Comparison of ENCODE assay signal across 20 mouse cellular contexts in genomic region chr15:82203090-82203489, GRCm38 (mm10). TPM values are rescaled to one million over a fixed set of nuclear protein-coding genes. Genes with fewer than 3 reads are reported as not detected.
DNase-seq lines count a peak whose midpoint lies in the region; TF ChIP-seq lines count a peak whose summit lies in the region.
"Had no signal": no experiment of that assay in that cellular context is flagged by ENCODE, and none has a peak within 500 bp of the region (broad histone marks: within the 10 kb centered on the region; RNA-seq: fewer than 3 reads in every experiment).

No protein-coding gene starts in this region.

- H3K9me3 ChIP-seq in CH12.LX (replicated peaks; ENCODE audit: low read length): peaks cover 9% of the 10 kb centered on the region
- H3K9me3 ChIP-seq: embryonic facial prominence, embryonic 12.5 days; forebrain, embryonic 15.5 days; heart, embryonic 10.5 days; hindbrain, embryonic 12.5 days; intestine, embryonic 15.5 days had no signal

- H3K4me3 ChIP-seq in cerebellum, adult 2 months (replicated peaks; ENCODE audit: insufficient read depth, low read depth, low read length): no peak overlapping the region
- H3K4me3 ChIP-seq in CH12.LX (replicated peaks in 1 of 3; ENCODE audit: low read depth in 2 of 3, low read length in 2 of 3, poor library complexity in 1 of 3): no peak overlapping the region
- H3K4me3 ChIP-seq in olfactory bulb, adult 2 months (ENCODE audit: insufficient read depth, low read depth, low read length): no peak overlapping the region
- H3K4me3 ChIP-seq: embryonic facial prominence, embryonic 12.5 days; forebrain, embryonic 15.5 days; heart, embryonic 10.5 days; hindbrain, embryonic 12.5 days; intestine, embryonic 15.5 days had no signal

- peaks cover 72% of the 10 kb centered on the region for H3K4me1 ChIP-seq in cerebellum, adult 2 months (ENCODE audit: control insufficient read depth, insufficient read depth, low read length)
- H3K4me1 ChIP-seq in CH12.LX (ENCODE audit: control insufficient read depth in 1 of 2, insufficient read depth in 2 of 2): peaks cover 6 to 38% of the 10 kb centered on the region in 2 experiments; a peak in 3 of 4 replicates
- peaks cover 51% of the 10 kb centered on the region for H3K4me1 ChIP-seq in olfactory bulb, adult 2 months (ENCODE audit: control insufficient read depth, insufficient read depth, low read length)

- TF ChIP-seq RAD21 in CH12.LX (IDR thresholded peaks at IDR 0.05; ENCODE audit: low read depth, low read length): no peak

- H3K27me3 ChIP-seq in cerebellum, adult 2 months (ENCODE audit: control insufficient read depth, insufficient read depth, low read length): no peaks in the 10 kb centered on the region
- no peaks in the 10 kb centered on the region for H3K27me3 ChIP-seq in CH12.LX (replicated peaks)

- H3K9ac ChIP-seq in CH12.LX (ENCODE audit: insufficient read depth, low read depth): no peak overlapping the region
- H3K9ac ChIP-seq: embryonic facial prominence, embryonic 12.5 days; forebrain, embryonic 15.5 days; hindbrain, embryonic 12.5 days; intestine, embryonic 15.5 days had no signal

- in situ Hi-C loops in CH12.LX (cut with MboI; ENCODE audit: low pct_ligation_motif_present, low pct_unique_long_range_greater_than_20kb, low sequenced_read_pairs): no loop called here

- H3K27ac ChIP-seq in cerebellum, adult 2 months (ENCODE audit: insufficient read depth, low read length): peak overlapping the region; percentile 93
- H3K27ac ChIP-seq in CH12.LX (ENCODE audit: insufficient read depth, low read depth): 0 out of 2 replicates have a peak overlapping the region, but pooled peaks have one; percentile 3
- peak overlapping the region; percentile 82; the same call in 1 of the 2 replicates for H3K27ac ChIP-seq in olfactory bulb, adult 2 months (ENCODE audit: insufficient read depth, low read depth, low read length)
- H3K27ac ChIP-seq: embryonic facial prominence, embryonic 12.5 days; forebrain, embryonic 15.5 days; heart, embryonic 10.5 days; intestine, embryonic 15.5 days had no signal

- H3K36me3 ChIP-seq in CH12.LX (replicated peaks in 1 of 2; ENCODE audit: control insufficient read depth in 1 of 2, insufficient read depth in 1 of 2, low read length in 1 of 2): peaks cover 92 to 99% of the 10 kb centered on the region in 2 experiments

- TF ChIP-seq POLR2A in cerebellum, adult 2 months (IDR thresholded peaks at IDR 0.05; ENCODE audit: borderline replicate concordance, insufficient read depth, low read length): no peak
- no peak for TF ChIP-seq POLR2A in CH12.LX (IDR thresholded peaks at IDR 0.05; ENCODE audit: low read depth, low read length)
- TF ChIP-seq POLR2A in olfactory bulb, adult 2 months (IDR thresholded peaks at IDR 0.05; ENCODE audit: insufficient read depth, low read depth, low read length): no peak

- DNase-seq in cerebellum, adult 2 months: peak in 1 of 2 experiments; percentile 54
- no peak for DNase-seq in cerebellum, adult 11 months
- no peak for DNase-seq in CH12.LX (ENCODE audit: extremely low read depth)
- peak; percentile 59 for DNase-seq in cerebellum, adult 9-10 months
- no peak for DNase-seq in adrenal gland, postnatal 25 days
- DNase-seq in heart, adult 18-20 months: no peak
- DNase-seq: adrenal gland, adult 2 months; adrenal gland, postnatal 36 days; gastrocnemius, postnatal 36 days; heart, adult 11 months; heart, postnatal 10 days; heart, postnatal 4 days had no signal

- TF ChIP-seq CTCF in cerebellum, adult 2 months (IDR thresholded peaks at IDR 0.05; ENCODE audit: borderline replicate concordance, insufficient read depth, low read depth, low read length): no peak
- TF ChIP-seq CTCF in CH12.LX (conservative IDR thresholded peaks at IDR 0.05 in 1 of 2, IDR thresholded peaks at IDR 0.05 in 1 of 2; ENCODE audit: low read depth in 2 of 2, low read length in 2 of 2): no peak
- TF ChIP-seq CTCF in olfactory bulb, adult 2 months (IDR thresholded peaks at IDR 0.05; ENCODE audit: insufficient read depth, low read depth, low read length): no peak

- peaks cover 5% of the 10 kb centered on the region; the same call in 1 of the 2 replicates for H3K79me2 ChIP-seq in CH12.LX (replicated peaks; ENCODE audit: control insufficient read depth, extremely low read depth, insufficient read depth, poor library complexity, severe bottlenecking)

- dilution Hi-C loops in CH12.LX (cut with MboI; ENCODE audit: extremely low pct_ligation_motif_present, extremely low pct_unique_long_range_greater_than_20kb, low sequenced_read_pairs): no loop called here

- 78% methylated on average over 10 of the region's 10 CpGs for WGBS in cerebellum, adult 2 months
- WGBS in olfactory bulb, adult 2 months: 91% methylated on average over 10 of the region's 10 CpGs

- H3K4me2 ChIP-seq in CH12.LX (ENCODE audit: insufficient read depth, low read depth, poor library complexity, severe bottlenecking): no peak overlapping the region
- H3K4me2 ChIP-seq: embryonic facial prominence, embryonic 12.5 days; forebrain, embryonic 15.5 days; hindbrain, embryonic 12.5 days; intestine, embryonic 15.5 days had no signal

- TF ChIP-seq EP300 in CH12.LX (IDR thresholded peaks at IDR 0.05; ENCODE audit: low read length): no peak

TF ChIP-seq in CH12.LX, 34 proteins besides CTCF, POLR2A, EP300 and RAD21:
- TF ChIP-seq IRF4 (IDR thresholded peaks at IDR 0.05; ENCODE audit: low read depth, low read length) (no peak), CHD2 (IDR thresholded peaks at IDR 0.05; ENCODE audit: low read length) (no peak), ELF1 (IDR thresholded peaks at IDR 0.05; ENCODE audit: low read depth, low read length) (no peak), ZMIZ1 (IDR thresholded peaks at IDR 0.05; ENCODE audit: low read depth, low read length) (no peak)

RNA-seq across cellular contexts. Expression of gene Shisa8, which starts 9.5 kb away (rescaled TPM):
- polyA plus RNA-seq in cerebellum, adult 2 months (2012; rRNA removed): 65.4 and 69.9 TPM in 2 replicates
- total RNA-seq in CH12.LX (2012; rRNA removed): 152 and 159 TPM in 2 replicates
- total RNA-seq in CH12.LX (2014; rRNA removed): 94.6 and 103 TPM in 2 replicates
- polyA plus RNA-seq in CH12.LX (2012; ENCODE audit: insufficient read length, low read depth): 64.2 and 83.4 TPM in 2 replicates
- not detected in 2 replicates for polyA plus RNA-seq in olfactory bulb, adult 2 months (2012; ENCODE audit: insufficient read depth, insufficient read length, low replicate concordance, missing spikeins)
- 0.24 and 0.48 TPM in 2 replicates for total RNA-seq in adrenal gland, postnatal 25 days (2021)
- under 1 TPM in 1 of 2 experiments, not detected in 1; 0.21 TPM for total RNA-seq in heart, adult 18-20 months (2021)
- total RNA-seq: gastrocnemius, adult 8-10 months; gastrocnemius, postnatal 36 days had no signal

RNA-seq across cellular contexts. Expression of gene Tnfrsf13c, which starts 21.1 kb away (rescaled TPM):
- 0.89 and 0.93 TPM in 2 replicates for polyA plus RNA-seq in cerebellum, adult 2 months (2012; rRNA removed)
- 287 and 334 TPM in 2 replicates for total RNA-seq in CH12.LX (2012; rRNA removed)
- 188 and 204 TPM in 2 replicates for total RNA-seq in CH12.LX (2014; rRNA removed)
- polyA plus RNA-seq in CH12.LX (2012; ENCODE audit: insufficient read length, low read depth): 219 and 257 TPM in 2 replicates
- polyA plus RNA-seq in olfactory bulb, adult 2 months (2012; ENCODE audit: insufficient read depth, insufficient read length, low replicate concordance, missing spikeins): not detected in 2 replicates
- total RNA-seq in adrenal gland, postnatal 25 days (2021): 0.21 TPM in 1 of 2 replicates, not detected in the other
- 1 to 10 TPM in 1 of 2 experiments, under 1 TPM in 1; 0.35 to 2.2 TPM for total RNA-seq in heart, adult 18-20 months (2021)
- total RNA-seq: adrenal gland, adult 2 months; gastrocnemius, adult 8-10 months; gastrocnemius, postnatal 36 days had no signal
- polyA plus RNA-seq: intestine, embryonic 15.5 days had no signal

RNA-seq across cellular contexts. Expression of gene Cenpm, which starts 41.5 kb away (rescaled TPM):
- 3.2 and 3.6 TPM in 2 replicates for polyA plus RNA-seq in cerebellum, adult 2 months (2012; rRNA removed)
- 31.5 and 34.2 TPM in 2 replicates for total RNA-seq in CH12.LX (2012; rRNA removed)
- total RNA-seq in CH12.LX (2014; rRNA removed): 17.1 and 22.8 TPM in 2 replicates
- 39.6 and 44.0 TPM in 2 replicates for polyA plus RNA-seq in CH12.LX (2012; ENCODE audit: insufficient read length, low read depth)
- not detected in 2 replicates for polyA plus RNA-seq in olfactory bulb, adult 2 months (2012; ENCODE audit: insufficient read depth, insufficient read length, low replicate concordance, missing spikeins)
- total RNA-seq in adrenal gland, postnatal 25 days (2021): 5.9 and 7.5 TPM in 2 replicates
- total RNA-seq in heart, adult 18-20 months (2021): under 1 TPM; 0.42 to 0.46 TPM
- total RNA-seq: gastrocnemius, adult 8-10 months had no signal

RNA-seq across cellular contexts. Expression of gene 1500009C09Rik, which starts 49.1 kb away (rescaled TPM):
- polyA plus RNA-seq in cerebellum, adult 2 months (2012; rRNA removed): 195 and 218 TPM in 2 replicates
- total RNA-seq in CH12.LX (2012; rRNA removed) (not detected in 2 replicates), CH12.LX (2014; rRNA removed) (not detected in 2 replicates)
- polyA plus RNA-seq in CH12.LX (2012; ENCODE audit: insufficient read length, low read depth): not detected in 2 replicates
- not detected in 2 replicates for polyA plus RNA-seq in olfactory bulb, adult 2 months (2012; ENCODE audit: insufficient read depth, insufficient read length, low replicate concordance, missing spikeins)
- 0.62 TPM in 1 of 2 replicates, not detected in the other for total RNA-seq in adrenal gland, postnatal 25 days (2021)
- total RNA-seq in heart, adult 18-20 months (2021): not detected
- total RNA-seq: gastrocnemius, adult 8-10 months; gastrocnemius, postnatal 36 days; heart, postnatal 10 days; heart, postnatal 4 days had no signal
- polyA plus RNA-seq: embryonic facial prominence, embryonic 12.5 days; heart, embryonic 10.5 days; heart, embryonic 14.5 days had no signal

RNA-seq across cellular contexts. Expression of gene Srebf2, which starts 56.1 kb away (rescaled TPM):
- polyA plus RNA-seq in cerebellum, adult 2 months (2012; rRNA removed): 104 and 105 TPM in 2 replicates
- total RNA-seq in CH12.LX (2012; rRNA removed): 130 and 159 TPM in 2 replicates
- total RNA-seq in CH12.LX (2014; rRNA removed): 77.6 and 94.3 TPM in 2 replicates
- polyA plus RNA-seq in CH12.LX (2012; ENCODE audit: insufficient read length, low read depth): 214 and 253 TPM in 2 replicates
- 282 TPM in 1 of 2 replicates, not detected in the other for polyA plus RNA-seq in olfactory bulb, adult 2 months (2012; ENCODE audit: insufficient read depth, insufficient read length, low replicate concordance, missing spikeins)
- 85.2 and 95.5 TPM in 2 replicates for total RNA-seq in adrenal gland, postnatal 25 days (2021)
- total RNA-seq in heart, adult 18-20 months (2021): 10 to 100 TPM; 18.2 to 22.1 TPM

Comparison
In these comparisons a context has a peak if more than half of its experiments do, and no peak if none do; other contexts are left out.
1. H3K27ac ChIP-seq: peak in every context shown above with its lines; median percentile 93 in cerebellum, adult 2 months; 82 in olfactory bulb, adult 2 months; 3 in CH12.LX.
2. RNA of gene Shisa8, which starts 9.5 kb away (total RNA-seq): 94.6 to 159 TPM in CH12.LX; 0.24 to 0.48 TPM in adrenal gland, postnatal 25 days and 0.21 TPM in heart, adult 18-20 months; every median in the first group is over 10 times any median in the second.
3. RNA of gene Tnfrsf13c, which starts 21.1 kb away (total RNA-seq): 188 to 334 TPM in CH12.LX; 0.35 to 2.2 TPM in heart, adult 18-20 months and 0.21 TPM in adrenal gland, postnatal 25 days; every median in the first group is over 10 times any median in the second.